Mouse (Mus musculus) activated CD4-positive, CD25-positive, alpha-beta regulatory T cell, adult 9 weeks (primary cell): ENCODE data around the gene Stradb. TPM values are rescaled to one million over a fixed set of nuclear protein-coding genes. Genes with fewer than 3 reads are reported as not detected.

Source experiments
- polyA plus RNA-seq: library from polyadenylated mRNA; unstranded; fragments of 100-300 nt; shearing (Covaris generic); gene quantifications from one replicate; pipeline ENCODE4 v1.2.1, GENCODE M21; 2017

The Stradb gene
- 24.5 TPM for polyA plus RNA-seq

DNA sequence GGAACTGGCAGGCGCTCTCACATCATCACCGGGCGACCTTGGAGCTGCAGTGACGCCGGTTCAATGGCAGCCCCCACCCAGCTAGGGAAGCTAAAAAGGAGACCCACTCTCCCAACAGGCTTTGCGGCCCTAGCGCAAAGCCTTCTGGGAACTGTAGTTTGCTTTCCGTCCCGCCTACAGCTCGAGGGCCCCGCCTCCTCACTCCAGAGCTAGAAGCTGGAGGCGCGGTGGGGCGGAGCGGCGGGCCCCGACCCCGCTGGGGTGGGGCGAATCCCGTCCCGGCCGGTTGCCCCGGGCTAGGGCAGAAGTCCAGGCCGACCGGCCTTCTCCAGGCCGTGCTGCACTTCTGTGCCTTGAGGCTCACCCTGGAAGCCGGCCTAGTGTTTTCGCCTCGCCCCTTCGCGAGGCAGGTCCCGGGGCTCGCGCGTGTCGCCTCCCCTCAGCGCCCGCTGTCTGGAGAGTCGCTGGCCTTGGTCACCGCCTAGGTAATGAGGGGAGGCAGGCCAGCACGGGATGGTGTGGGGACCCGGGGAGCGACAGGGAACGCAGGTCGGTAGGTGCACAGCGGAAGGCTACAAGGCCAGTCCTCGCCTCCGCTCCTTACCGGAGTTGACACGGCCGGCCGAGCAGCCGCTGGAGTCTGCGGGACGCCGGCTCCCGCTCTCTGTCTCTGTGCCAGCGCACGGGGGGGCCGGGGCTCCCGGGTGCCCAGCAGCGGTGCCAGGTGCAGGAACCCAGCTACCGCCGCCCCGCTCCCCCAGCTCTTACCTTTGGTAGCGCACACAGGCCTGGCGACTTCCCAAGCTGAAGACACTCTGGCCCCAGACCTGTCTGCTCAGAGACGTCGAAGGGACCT, at the start of gene Stradb, which contains the start of gene Trak2:
TSS of gene Stradb (plus strand) at position 157 of the 856 bp plus-strand sequence.
TSS of gene Trak2 (minus strand) at position 65 of the 856 bp plus-strand sequence.

Other genes starting within 250 kb of the Stradb start
- gene Casp8, start 178.1 kb upstream of the Stradb start, polyA plus RNA-seq, result 278 TPM
- 40.4 TPM for gene Trak2, start 92 bp upstream of the Stradb start, polyA plus RNA-seq
- gene C2cd6, start 121.4 kb downstream of the Stradb start, polyA plus RNA-seq, result not detected
- gene Tmem237, start 146.9 kb downstream of the Stradb start, polyA plus RNA-seq, result 13.9 TPM
- 0.32 TPM for gene Mpp4, start 189.9 kb downstream of the Stradb start, polyA plus RNA-seq